Mouse (Mus musculus): ENCODE results near the gene Prr36. TPM values are rescaled to one million over a fixed set of nuclear protein-coding genes. Genes with fewer than 3 reads are reported as not detected.

The Prr36 gene
- 0.25 and 0.80 TPM in 2 replicates for polyA plus RNA-seq (2015; fragmentation: Nextera tagmentation; extraction: Ambion mirVana)

GRCm38 (mm10) chr8:4216791-4217621, at the start of gene Prr36:
Gene Prr36, minus strand, starts transcription at chr8:4217459.
- peaks cover 53% of the 10 kb centered on the region for H3K27me3 ChIP-seq (ENCODE audit: control insufficient read depth, insufficient read depth, low read length)
- H3K4me2 ChIP-seq (ENCODE audit: low read depth, low read length), result peak within 1 kb of the TSS; percentile 95
- no peaks in the 10 kb centered on the region for H3K9me3 ChIP-seq (replicated peaks; ENCODE audit: control insufficient read depth, low read length)
- H3K27ac ChIP-seq (ENCODE audit: low read length), result no peak within 1 kb of the TSS
- H3K36me3 ChIP-seq (ENCODE audit: control insufficient read depth, insufficient read depth), result no peaks in the 10 kb centered on the region
- peak within 1 kb of the TSS; percentile 65 for H3K4me3 ChIP-seq (ENCODE audit: low read length)
- ATAC-seq (replicated peaks; ENCODE audit: extremely low read depth, insufficient read depth, low FRiP score), result no peak
- peaks cover 27% of the 10 kb centered on the region for H3K4me1 ChIP-seq (ENCODE audit: control insufficient read depth, insufficient read depth, low read length)
- H3K9ac ChIP-seq (ENCODE audit: low read length), result peak within 1 kb of the TSS; percentile 69
- 2% methylated on average over 44 of the region's 44 CpGs for WGBS

GRCm38 (mm10) chr8:4265160-4265914, 48.1 kb upstream of the Prr36 start:
- H3K36me3 ChIP-seq (ENCODE audit: control insufficient read depth, insufficient read depth), result peaks cover 81% of the 10 kb centered on the region
- no peak overlapping the region for H3K27ac ChIP-seq (ENCODE audit: low read length)
- WGBS, result 87% methylated on average over 15 of the region's 15 CpGs

GRCm38 (mm10) chr8:4263105-4263791, 46.0 kb upstream of the Prr36 start:
- H3K4me3 ChIP-seq (ENCODE audit: low read length), result no peak overlapping the region
- H3K9ac ChIP-seq (ENCODE audit: low read length), result no peak overlapping the region
- WGBS, result 81% methylated on average over 8 of the region's 8 CpGs
- no peaks in the 10 kb centered on the region for H3K27me3 ChIP-seq (ENCODE audit: control insufficient read depth, insufficient read depth, low read length)
- no peak overlapping the region for H3K4me2 ChIP-seq (ENCODE audit: low read depth, low read length)
- peaks cover 71% of the 10 kb centered on the region for H3K36me3 ChIP-seq (ENCODE audit: control insufficient read depth, insufficient read depth)
- peaks cover 2% of the 10 kb centered on the region; the same call in 1 of the 2 replicates for H3K4me1 ChIP-seq (ENCODE audit: control insufficient read depth, insufficient read depth, low read length)
- H3K9me3 ChIP-seq (replicated peaks; ENCODE audit: control insufficient read depth, low read length), result no peaks in the 10 kb centered on the region
- no peak for ATAC-seq (replicated peaks; ENCODE audit: extremely low read depth, insufficient read depth, low FRiP score)
- no peak overlapping the region for H3K27ac ChIP-seq (ENCODE audit: low read length)

More at GRCm38 (mm10) chr8:4265160-4265914, 48.1 kb upstream of the Prr36 start:
- no peak for ATAC-seq (replicated peaks; ENCODE audit: extremely low read depth, insufficient read depth, low FRiP score)
- no peak overlapping the region for H3K9ac ChIP-seq (ENCODE audit: low read length)
- H3K4me2 ChIP-seq (ENCODE audit: low read depth, low read length), result no peak overlapping the region
- no peaks in the 10 kb centered on the region for H3K4me1 ChIP-seq (ENCODE audit: control insufficient read depth, insufficient read depth, low read length)
- H3K9me3 ChIP-seq (replicated peaks; ENCODE audit: control insufficient read depth, low read length), result no peaks in the 10 kb centered on the region
- no peak overlapping the region for H3K4me3 ChIP-seq (ENCODE audit: low read length)
- no peaks in the 10 kb centered on the region for H3K27me3 ChIP-seq (ENCODE audit: control insufficient read depth, insufficient read depth, low read length)

- H3K27me3 ChIP-seq (ENCODE audit: control insufficient read depth, insufficient read depth, low read length), result no peaks in the 10 kb centered on the region
- peaks cover 54% of the 10 kb centered on the region for H3K36me3 ChIP-seq (ENCODE audit: control insufficient read depth, insufficient read depth)
- 88% methylated on average over 4 of the region's 4 CpGs for WGBS
- no peak overlapping the region for H3K9ac ChIP-seq (ENCODE audit: low read length)
- no peak overlapping the region for H3K4me3 ChIP-seq (ENCODE audit: low read length)
- H3K27ac ChIP-seq (ENCODE audit: low read length), result no peak overlapping the region; the same call in 1 of the 2 replicates
- H3K9me3 ChIP-seq (replicated peaks; ENCODE audit: control insufficient read depth, low read length), result no peaks in the 10 kb centered on the region
- ATAC-seq (replicated peaks; ENCODE audit: extremely low read depth, insufficient read depth, low FRiP score), result no peak
- peaks cover 7% of the 10 kb centered on the region; the same call in 1 of the 2 replicates for H3K4me1 ChIP-seq (ENCODE audit: control insufficient read depth, insufficient read depth, low read length)
- no peak overlapping the region for H3K4me2 ChIP-seq (ENCODE audit: low read depth, low read length)
Observed at GRCm38 (mm10) chr8:4259805-4260170, 42.5 kb upstream of the Prr36 start.

GRCm38 (mm10) chr8:4259125-4259804, 42.0 kb upstream of the Prr36 start, which contains the start of gene Ctxn1:
Gene Ctxn1, minus strand, starts transcription at chr8:4259274.
- Histone ChIP-seq H3K9ac (ENCODE audit: low read length) (peak within 1 kb of the TSS; percentile 73), H3K4me1 (ENCODE audit: control insufficient read depth, insufficient read depth, low read length) (peaks cover 8% of the 10 kb centered on the region), H3K4me2 (ENCODE audit: low read depth, low read length) (peak within 1 kb of the TSS; percentile 91), H3K4me3 (ENCODE audit: low read length) (peak within 1 kb of the TSS; percentile 73), H3K9me3 (replicated peaks; ENCODE audit: control insufficient read depth, low read length) (no peaks in the 10 kb centered on the region), H3K27ac (ENCODE audit: low read length) (peak within 1 kb of the TSS; percentile 52), H3K27me3 (ENCODE audit: control insufficient read depth, insufficient read depth, low read length) (no peaks in the 10 kb centered on the region), H3K36me3 (ENCODE audit: control insufficient read depth, insufficient read depth) (peaks cover 53% of the 10 kb centered on the region)
- peak; percentile 93 for ATAC-seq (replicated peaks; ENCODE audit: extremely low read depth, insufficient read depth, low FRiP score)
- 6% methylated on average over 31 of the region's 33 CpGs for WGBS

- peak; percentile 71 for ATAC-seq (replicated peaks; ENCODE audit: extremely low read depth, insufficient read depth, low FRiP score)
- peak overlapping the region; percentile 36 for H3K27ac ChIP-seq (ENCODE audit: low read length)
- H3K9me3 ChIP-seq (replicated peaks; ENCODE audit: control insufficient read depth, low read length), result no peaks in the 10 kb centered on the region
- peaks cover 13% of the 10 kb centered on the region for H3K4me1 ChIP-seq (ENCODE audit: control insufficient read depth, insufficient read depth, low read length)
- under 1% methylated on average over 26 of the region's 32 CpGs for WGBS
- H3K4me3 ChIP-seq (ENCODE audit: low read length), result peak overlapping the region; percentile 73
- peaks cover 52% of the 10 kb centered on the region for H3K36me3 ChIP-seq (ENCODE audit: control insufficient read depth, insufficient read depth)
- H3K9ac ChIP-seq (ENCODE audit: low read length), result peak overlapping the region; percentile 73
- no peaks in the 10 kb centered on the region for H3K27me3 ChIP-seq (ENCODE audit: control insufficient read depth, insufficient read depth, low read length)
- peak overlapping the region; percentile 91 for H3K4me2 ChIP-seq (ENCODE audit: low read depth, low read length)
Observed at GRCm38 (mm10) chr8:4258678-4259077, 41.4 kb upstream of the Prr36 start.

GRCm38 (mm10) chr8:4258233-4258632, 41.0 kb upstream of the Prr36 start:
- Histone ChIP-seq H3K4me2 (ENCODE audit: low read depth, low read length) (peak overlapping the region; percentile 91), H3K27ac (ENCODE audit: low read length) (no peak overlapping the region; the same call in 1 of the 2 replicates), H3K27me3 (ENCODE audit: control insufficient read depth, insufficient read depth, low read length) (no peaks in the 10 kb centered on the region), H3K4me1 (ENCODE audit: control insufficient read depth, insufficient read depth, low read length) (peaks cover 16% of the 10 kb centered on the region), H3K36me3 (ENCODE audit: control insufficient read depth, insufficient read depth) (peaks cover 48% of the 10 kb centered on the region), H3K9me3 (replicated peaks; ENCODE audit: control insufficient read depth, low read length) (no peaks in the 10 kb centered on the region), H3K9ac (ENCODE audit: low read length) (peak overlapping the region; percentile 73), H3K4me3 (ENCODE audit: low read length) (peak overlapping the region; percentile 73)
- ATAC-seq (replicated peaks; ENCODE audit: extremely low read depth, insufficient read depth, low FRiP score), result peak; percentile 50
- 3% methylated on average over 35 of the region's 35 CpGs for WGBS

GRCm38 (mm10) chr8:4257350-4257749, 40.1 kb upstream of the Prr36 start:
- no peaks in the 10 kb centered on the region for H3K9me3 ChIP-seq (replicated peaks; ENCODE audit: control insufficient read depth, low read length)
- no peak for ATAC-seq (replicated peaks; ENCODE audit: extremely low read depth, insufficient read depth, low FRiP score)
- H3K4me2 ChIP-seq (ENCODE audit: low read depth, low read length), result no peak overlapping the region
- 88% methylated on average over 4 of the region's 4 CpGs for WGBS
- peaks cover 43% of the 10 kb centered on the region for H3K36me3 ChIP-seq (ENCODE audit: control insufficient read depth, insufficient read depth)
- H3K4me1 ChIP-seq (ENCODE audit: control insufficient read depth, insufficient read depth, low read length), result peaks cover 19% of the 10 kb centered on the region
- H3K4me3 ChIP-seq (ENCODE audit: low read length), result no peak overlapping the region
- H3K27ac ChIP-seq (ENCODE audit: low read length), result no peak overlapping the region
- no peak overlapping the region for H3K9ac ChIP-seq (ENCODE audit: low read length)
- no peaks in the 10 kb centered on the region for H3K27me3 ChIP-seq (ENCODE audit: control insufficient read depth, insufficient read depth, low read length)

All from heart, embryonic 16.5 days (tissue).